Mouse (Mus musculus): ENCODE measurements around the gene Ric8a. TPM values are rescaled to one million over a fixed set of nuclear protein-coding genes. Genes with fewer than 3 reads are reported as not detected.
A peak's percentile ranks its signal among the peaks of the same experiment; 100 is the strongest.

Ric8a gene
- polyA plus RNA-seq, 1 experiment from 2014 or later: 62.5 TPM

DNA sequence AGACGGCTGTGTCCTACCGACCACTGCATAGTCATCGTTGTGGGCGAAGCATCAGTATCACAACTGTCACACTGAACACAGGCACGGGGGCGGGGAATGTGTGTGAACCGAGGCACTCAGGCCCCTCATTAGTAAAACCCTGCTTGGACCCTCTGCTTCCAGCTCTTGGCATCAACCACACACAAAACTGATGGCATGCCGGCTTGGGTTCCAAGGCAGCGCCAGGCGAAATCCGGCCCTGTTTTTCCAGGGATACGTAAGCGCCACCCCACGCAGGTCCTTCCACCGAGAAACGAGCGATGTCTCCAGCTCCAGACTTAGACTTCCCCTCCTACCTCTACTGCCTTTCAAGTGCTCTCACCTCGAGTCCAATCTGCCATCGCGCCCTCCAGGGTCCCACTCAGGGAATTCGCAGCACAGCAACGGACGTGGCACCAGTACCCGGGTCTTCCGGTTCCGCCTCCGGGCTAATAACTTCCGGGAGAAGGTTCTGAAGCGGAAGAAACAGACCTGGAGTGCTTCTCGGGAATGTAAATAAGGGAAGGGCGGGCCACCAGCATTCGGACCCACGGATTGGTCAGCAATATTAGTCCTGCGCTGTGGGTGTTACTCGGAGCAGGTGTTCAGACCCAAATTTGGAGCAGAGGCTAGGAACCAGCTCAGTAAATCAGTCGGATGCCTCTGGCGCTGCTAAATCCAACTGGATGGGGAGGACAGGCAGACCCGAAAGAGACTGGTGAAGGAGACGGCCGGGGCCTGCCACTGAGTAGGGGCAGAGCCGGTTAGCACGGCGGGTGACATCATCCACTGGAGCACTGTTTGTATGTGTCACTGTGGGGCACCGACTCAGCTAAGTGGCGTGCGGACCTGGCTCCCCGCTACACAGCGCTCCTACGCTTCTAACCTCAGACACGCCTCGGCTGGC is 635 bp upstream of the Ric8a start, which contains the start of gene Gm45785:
TSS of gene Gm45785 (minus strand) at position 472 of the 925 bp plus-strand sequence.
- under 1% methylated on average over 51 of the region's 51 CpGs for WGBS
- Histone ChIP-seq H3K4me1 (ENCODE audit: control insufficient read depth, insufficient read depth, low read length) (peaks cover 24% of the 10 kb centered on the region), H3K36me3 (ENCODE audit: control insufficient read depth, insufficient read depth, low read length) (peaks cover 21% of the 10 kb centered on the region), H3K4me3 (replicated peaks; ENCODE audit: low read length) (peak within 1 kb of the TSS; percentile 95), H3K9me3 (replicated peaks; ENCODE audit: control insufficient read depth, low read length) (no peaks in the 10 kb centered on the region), H3K4me2 (ENCODE audit: low read depth, low read length) (peak within 1 kb of the TSS; percentile 98), H3K9ac (ENCODE audit: low read length) (peak within 1 kb of the TSS; percentile 95), H3K27me3 (ENCODE audit: control insufficient read depth, insufficient read depth, low read length) (no peaks in the 10 kb centered on the region), H3K27ac (ENCODE audit: low read length) (peak within 1 kb of the TSS; percentile 97)
- ATAC-seq (ENCODE audit: insufficient read depth, low FRiP score): peak; percentile 80

DNA sequence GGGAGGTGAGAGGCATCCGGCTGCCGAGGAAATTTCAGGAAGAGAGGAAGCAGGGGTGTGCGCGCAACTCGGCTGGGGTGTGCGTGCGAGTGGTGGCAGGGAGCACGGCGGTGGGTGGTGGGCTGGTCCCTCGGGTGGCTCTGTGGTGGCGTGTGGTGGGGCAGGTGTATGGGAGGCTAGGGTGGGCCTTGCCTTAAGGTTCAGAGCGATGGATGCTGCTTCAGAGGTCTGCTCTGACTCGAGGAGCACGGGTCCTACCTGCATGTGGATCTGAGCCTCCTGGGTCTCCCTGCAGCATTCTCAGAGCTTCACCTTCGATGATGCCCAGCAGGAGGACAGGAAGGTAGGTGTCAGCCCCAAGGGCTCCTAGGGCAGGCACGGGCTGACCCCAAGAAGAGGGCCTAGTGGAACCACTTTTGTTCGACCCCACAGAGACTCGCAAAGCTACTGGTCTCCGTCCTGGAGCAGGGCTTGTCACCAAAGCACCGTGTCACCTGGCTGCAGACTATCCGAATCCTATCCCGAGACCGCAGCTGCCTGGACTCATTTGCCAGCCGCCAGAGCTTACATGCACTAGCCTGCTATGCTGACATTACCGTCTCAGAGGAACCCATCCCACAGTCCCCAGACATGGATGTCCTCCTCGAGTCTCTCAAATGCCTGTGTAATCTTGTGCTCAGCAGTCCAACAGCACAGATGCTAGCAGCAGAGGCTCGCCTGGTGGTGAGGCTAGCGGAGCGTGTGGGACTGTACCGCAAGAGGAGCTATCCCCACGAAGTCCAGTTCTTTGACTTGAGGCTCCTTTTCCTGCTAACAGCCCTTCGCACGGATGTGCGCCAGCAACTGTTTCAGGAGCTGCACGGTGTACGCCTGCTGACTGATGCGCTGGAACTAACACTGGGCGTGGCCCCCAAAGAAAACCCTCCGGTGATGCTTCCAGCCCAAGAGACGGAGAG is 1.1 kb downstream of the Ric8a start, which contains the start of gene Bet1l:
TSS of gene Bet1l (minus strand) at position 28 of the 956 bp plus-strand sequence.
- 32% methylated on average over 40 of the region's 40 CpGs for WGBS
- Histone ChIP-seq H3K4me3 (replicated peaks; ENCODE audit: low read length) (peak within 1 kb of the TSS; percentile 95), H3K36me3 (ENCODE audit: control insufficient read depth, insufficient read depth, low read length) (peaks cover 26% of the 10 kb centered on the region), H3K27ac (ENCODE audit: low read length) (peak within 1 kb of the TSS; percentile 97), H3K27me3 (ENCODE audit: control insufficient read depth, insufficient read depth, low read length) (no peaks in the 10 kb centered on the region), H3K9me3 (replicated peaks; ENCODE audit: control insufficient read depth, low read length) (no peaks in the 10 kb centered on the region), H3K4me2 (ENCODE audit: low read depth, low read length) (peak within 1 kb of the TSS; percentile 98), H3K4me1 (ENCODE audit: control insufficient read depth, insufficient read depth, low read length) (peaks cover 24% of the 10 kb centered on the region), H3K9ac (ENCODE audit: low read length) (peak within 1 kb of the TSS; percentile 95)
- ATAC-seq (ENCODE audit: insufficient read depth, low FRiP score): peak; percentile 31; the same call in 1 of the 2 replicates

DNA sequence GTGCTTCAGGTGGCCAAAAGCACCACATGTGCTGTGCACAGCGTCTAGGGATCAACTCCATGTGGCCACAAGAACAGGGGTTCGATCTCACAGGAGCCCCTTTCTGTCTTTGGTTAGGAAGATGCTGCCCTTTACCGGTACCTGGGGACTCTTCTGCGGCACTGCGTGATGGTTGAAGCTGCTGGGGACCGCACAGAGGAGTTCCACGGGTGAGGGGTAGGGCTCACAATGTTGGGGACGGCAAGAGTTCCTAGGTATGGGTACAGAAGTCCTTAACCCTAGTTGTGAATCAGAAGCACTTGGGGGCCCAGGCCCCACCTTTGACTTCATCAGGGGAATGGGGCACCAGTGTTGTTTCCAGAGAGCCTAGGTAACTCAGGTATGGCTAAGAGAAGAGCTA is 2.0 kb downstream of the Ric8a start:
- no peak for ATAC-seq (ENCODE audit: insufficient read depth, low FRiP score)
- Histone ChIP-seq H3K36me3 (ENCODE audit: control insufficient read depth, insufficient read depth, low read length) (peaks cover 33% of the 10 kb centered on the region), H3K9ac (ENCODE audit: low read length) (peak overlapping the region; percentile 95; the same call in 1 of the 2 replicates), H3K4me2 (ENCODE audit: low read depth, low read length) (peak overlapping the region; percentile 98), H3K9me3 (replicated peaks; ENCODE audit: control insufficient read depth, low read length) (no peaks in the 10 kb centered on the region), H3K27ac (ENCODE audit: low read length) (no peak overlapping the region), H3K4me1 (ENCODE audit: control insufficient read depth, insufficient read depth, low read length) (peaks cover 24% of the 10 kb centered on the region), H3K4me3 (replicated peaks; ENCODE audit: low read length) (0 out of 2 replicates have a peak overlapping the region, but pooled peaks have one; percentile 95), H3K27me3 (ENCODE audit: control insufficient read depth, insufficient read depth, low read length) (no peaks in the 10 kb centered on the region)
- 95% methylated on average over 8 of the region's 8 CpGs for WGBS

DNA sequence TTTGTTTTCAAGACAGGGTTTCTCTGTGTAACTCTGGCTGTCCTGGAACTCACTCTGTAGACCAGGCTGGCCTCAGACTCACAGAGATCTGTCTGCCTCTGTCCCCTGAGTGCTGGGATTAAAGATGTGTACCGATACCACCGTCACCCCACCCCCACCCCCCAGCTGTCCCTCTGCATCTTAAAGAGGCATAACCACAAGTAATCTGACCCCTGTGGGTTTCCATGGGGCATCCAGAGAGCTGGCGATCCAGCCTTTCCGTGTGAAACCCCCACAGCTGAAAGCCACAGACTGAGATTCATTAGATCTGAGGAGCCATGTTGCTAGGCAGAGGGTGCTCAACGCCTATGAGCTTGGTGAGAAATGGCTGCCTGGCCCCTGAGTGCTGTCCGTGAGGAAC is 3.2 kb downstream of the Ric8a start:
- H3K4me3 ChIP-seq (replicated peaks; ENCODE audit: low read length): no peak overlapping the region
- no peak for ATAC-seq (ENCODE audit: insufficient read depth, low FRiP score)
- H3K9ac ChIP-seq (ENCODE audit: low read length): no peak overlapping the region
- peaks cover 20% of the 10 kb centered on the region for H3K4me1 ChIP-seq (ENCODE audit: control insufficient read depth, insufficient read depth, low read length)
- H3K27me3 ChIP-seq (ENCODE audit: control insufficient read depth, insufficient read depth, low read length): no peaks in the 10 kb centered on the region
- peaks cover 32% of the 10 kb centered on the region for H3K36me3 ChIP-seq (ENCODE audit: control insufficient read depth, insufficient read depth, low read length)
- no peak overlapping the region for H3K4me2 ChIP-seq (ENCODE audit: low read depth, low read length)
- H3K9me3 ChIP-seq (replicated peaks; ENCODE audit: control insufficient read depth, low read length): no peaks in the 10 kb centered on the region
- 73% methylated on average over 6 of the region's 6 CpGs for WGBS
- H3K27ac ChIP-seq (ENCODE audit: low read length): no peak overlapping the region

DNA sequence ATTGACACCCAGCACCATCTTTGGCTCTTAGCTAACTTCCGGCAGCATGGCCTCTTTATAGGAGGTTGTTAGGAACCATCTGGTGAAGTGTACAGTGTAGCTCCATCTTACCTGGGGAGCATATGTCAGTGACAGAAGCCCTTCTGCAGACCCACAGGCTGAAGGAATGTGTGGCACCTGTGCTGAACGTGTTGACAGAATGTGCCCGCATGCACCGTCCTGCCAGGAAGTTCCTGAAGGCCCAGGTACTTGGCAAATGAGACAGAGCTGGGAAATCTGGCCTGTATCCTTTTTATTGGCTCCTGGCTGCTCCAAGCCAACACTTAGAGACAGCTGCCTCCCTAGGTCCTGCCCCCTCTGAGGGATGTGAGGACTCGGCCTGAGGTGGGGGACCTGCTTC is 4.0 kb downstream of the Ric8a start:
- Histone ChIP-seq H3K27ac (ENCODE audit: low read length) (no peak overlapping the region), H3K9ac (ENCODE audit: low read length) (no peak overlapping the region), H3K4me2 (ENCODE audit: low read depth, low read length) (no peak overlapping the region), H3K9me3 (replicated peaks; ENCODE audit: control insufficient read depth, low read length) (no peaks in the 10 kb centered on the region), H3K36me3 (ENCODE audit: control insufficient read depth, insufficient read depth, low read length) (peaks cover 32% of the 10 kb centered on the region), H3K4me1 (ENCODE audit: control insufficient read depth, insufficient read depth, low read length) (peaks cover 13% of the 10 kb centered on the region), H3K27me3 (ENCODE audit: control insufficient read depth, insufficient read depth, low read length) (no peaks in the 10 kb centered on the region), H3K4me3 (replicated peaks; ENCODE audit: low read length) (no peak overlapping the region)
- ATAC-seq (ENCODE audit: insufficient read depth, low FRiP score): no peak
- 89% methylated on average over 5 of the region's 5 CpGs for WGBS

DNA sequence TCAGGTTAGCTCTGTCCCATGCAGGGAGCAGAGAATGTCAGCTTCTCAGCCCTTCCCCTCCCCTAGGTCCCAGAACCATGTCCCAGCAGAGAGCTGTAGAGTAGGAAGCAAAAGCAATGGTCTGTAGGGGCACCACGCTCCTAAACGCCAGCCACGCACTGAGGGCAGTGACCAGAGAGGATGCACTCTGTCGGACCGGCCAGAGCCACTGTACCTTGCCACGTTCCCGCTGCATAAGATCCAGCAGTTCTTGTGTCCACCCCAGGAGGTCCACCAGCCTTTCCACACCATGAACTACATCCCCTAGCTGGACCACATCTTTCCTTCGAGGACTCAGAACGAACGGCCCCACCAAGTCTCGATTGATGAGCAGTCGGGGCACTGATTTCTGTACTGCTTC is 8.0 kb downstream of the Ric8a start:
- Histone ChIP-seq H3K4me3 (replicated peaks; ENCODE audit: low read length) (no peak overlapping the region), H3K36me3 (ENCODE audit: control insufficient read depth, insufficient read depth, low read length) (peaks cover 28% of the 10 kb centered on the region), H3K4me1 (ENCODE audit: control insufficient read depth, insufficient read depth, low read length) (no peaks in the 10 kb centered on the region), H3K27ac (ENCODE audit: low read length) (no peak overlapping the region), H3K9ac (ENCODE audit: low read length) (no peak overlapping the region), H3K4me2 (ENCODE audit: low read depth, low read length) (no peak overlapping the region), H3K9me3 (replicated peaks; ENCODE audit: control insufficient read depth, low read length) (no peaks in the 10 kb centered on the region), H3K27me3 (ENCODE audit: control insufficient read depth, insufficient read depth, low read length) (no peaks in the 10 kb centered on the region)
- ATAC-seq (ENCODE audit: insufficient read depth, low FRiP score): no peak
- 89% methylated on average over 12 of the region's 12 CpGs for WGBS

DNA sequence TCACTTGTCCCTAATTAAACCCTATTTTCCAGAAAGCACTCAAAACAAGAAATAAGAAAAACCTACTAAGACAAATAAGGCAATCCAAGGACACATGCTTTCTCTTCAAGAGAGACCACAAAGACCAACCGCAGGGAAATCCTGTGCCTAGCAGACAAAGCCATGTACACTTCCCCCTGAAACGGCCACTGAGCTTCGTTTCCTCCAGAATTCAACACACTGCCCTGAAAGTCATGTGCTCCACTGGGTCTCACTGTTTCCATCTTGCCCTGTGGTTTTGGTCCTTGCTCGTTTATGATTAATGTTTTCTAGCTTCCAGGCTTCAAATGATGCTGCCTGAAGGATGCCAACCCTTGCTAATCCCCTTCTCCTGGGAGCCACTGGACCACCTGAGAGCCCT is 17.5 kb downstream of the Ric8a start:
- Histone ChIP-seq H3K4me2 (ENCODE audit: low read depth, low read length) (no peak overlapping the region), H3K27ac (ENCODE audit: low read length) (no peak overlapping the region), H3K4me3 (replicated peaks; ENCODE audit: low read length) (no peak overlapping the region), H3K27me3 (ENCODE audit: control insufficient read depth, insufficient read depth, low read length) (no peaks in the 10 kb centered on the region), H3K4me1 (ENCODE audit: control insufficient read depth, insufficient read depth, low read length) (no peaks in the 10 kb centered on the region), H3K36me3 (ENCODE audit: control insufficient read depth, insufficient read depth, low read length) (no peaks in the 10 kb centered on the region; the same call in 1 of the 2 replicates), H3K9ac (ENCODE audit: low read length) (no peak overlapping the region), H3K9me3 (replicated peaks; ENCODE audit: control insufficient read depth, low read length) (no peaks in the 10 kb centered on the region)
- ATAC-seq (ENCODE audit: insufficient read depth, low FRiP score): no peak
- 80% methylated on average over 4 of the region's 4 CpGs for WGBS

DNA sequence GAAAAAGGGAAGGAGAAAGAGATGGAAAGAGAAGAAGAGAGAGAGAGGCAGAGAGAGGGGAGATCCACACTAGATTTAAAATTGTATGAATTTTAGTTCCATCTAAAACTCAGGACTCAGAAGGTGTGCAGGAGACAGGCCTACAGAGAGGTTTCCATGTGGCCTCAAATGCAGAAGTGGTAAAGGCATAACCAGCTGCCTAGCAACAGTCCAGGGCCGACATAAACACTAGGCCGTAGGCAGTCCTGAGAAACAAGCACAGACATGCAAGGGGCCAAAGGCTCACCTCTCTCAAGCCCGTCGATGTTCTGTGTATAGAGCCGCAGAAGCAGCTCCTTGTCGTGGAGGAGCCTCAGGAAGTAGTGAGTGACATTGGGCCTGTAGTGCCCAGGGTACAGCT is 20.6 kb downstream of the Ric8a start:
- no peak overlapping the region for H3K4me3 ChIP-seq (replicated peaks; ENCODE audit: low read length)
- no peak overlapping the region for H3K9ac ChIP-seq (ENCODE audit: low read length)
- no peak overlapping the region for H3K27ac ChIP-seq (ENCODE audit: low read length)
- H3K4me2 ChIP-seq (ENCODE audit: low read depth, low read length): no peak overlapping the region
- H3K36me3 ChIP-seq (ENCODE audit: control insufficient read depth, insufficient read depth, low read length): no peaks in the 10 kb centered on the region; the same call in 1 of the 2 replicates
- H3K9me3 ChIP-seq (replicated peaks; ENCODE audit: control insufficient read depth, low read length): no peaks in the 10 kb centered on the region
- ATAC-seq (ENCODE audit: insufficient read depth, low FRiP score): no peak
- H3K27me3 ChIP-seq (ENCODE audit: control insufficient read depth, insufficient read depth, low read length): no peaks in the 10 kb centered on the region
- 75% methylated on average over 6 of the region's 6 CpGs for WGBS
- H3K4me1 ChIP-seq (ENCODE audit: control insufficient read depth, insufficient read depth, low read length): 0 out of 2 replicates have a peak, but pooled peaks cover 5% of the 10 kb centered on the region
